ENCODE assay signal across 8 mouse cellular contexts in genomic region chr10:6035792-6036487, GRCm38 (mm10).
DNase-seq lines count a peak whose midpoint lies in the region; ATAC-seq and TF ChIP-seq lines count a peak whose summit lies in the region.

No protein-coding gene starts in this region.

- no peaks in the 10 kb centered on the region for H3K36me3 ChIP-seq in heart, embryonic 11.5 days (ENCODE audit: control insufficient read depth, insufficient read depth, low read length)
- no peaks in the 10 kb centered on the region for H3K36me3 ChIP-seq in heart, embryonic 12.5 days
- no peaks in the 10 kb centered on the region for H3K36me3 ChIP-seq in kidney, embryonic 16.5 days (ENCODE audit: insufficient read depth, low read length)
- no peaks in the 10 kb centered on the region for H3K36me3 ChIP-seq in limb, embryonic 14.5 days (ENCODE audit: control insufficient read depth, insufficient read depth, low read length)

- no peak overlapping the region for H3K9ac ChIP-seq in heart, embryonic 11.5 days (ENCODE audit: low read depth, low read length)
- no peak overlapping the region for H3K9ac ChIP-seq in heart, embryonic 12.5 days
- 0 out of 2 replicates have a peak overlapping the region, but pooled peaks have one; percentile 26 for H3K9ac ChIP-seq in kidney, embryonic 16.5 days (replicated peaks; ENCODE audit: low read length)
- H3K9ac ChIP-seq in limb, embryonic 14.5 days (ENCODE audit: low read depth, low read length, severe bottlenecking), result no peak overlapping the region

- DNase-seq in heart, adult 11 months, result peak; percentile 79
- DNase-seq in embryo, embryonic 10 days (ENCODE audit: low spot score), result peak; percentile 88
- DNase-seq in limb, embryonic 14.5 days (ENCODE audit: low spot score), result peak; percentile 50
- DNase-seq in naive thymus-derived CD4-positive, alpha-beta T cell, adult 2 months (ENCODE audit: low read depth), result peak; percentile 1
- peak; percentile 87 for DNase-seq in testis, postnatal 10 days (ENCODE audit: low spot score)

- no peak overlapping the region for H3K4me2 ChIP-seq in heart, embryonic 11.5 days
- H3K4me2 ChIP-seq in heart, embryonic 12.5 days, result peak overlapping the region; percentile 25; the same call in 1 of the 2 replicates
- H3K4me2 ChIP-seq in kidney, embryonic 16.5 days (replicated peaks; ENCODE audit: low read depth, low read length), result peak overlapping the region; percentile 45
- 0 out of 2 replicates have a peak overlapping the region, but pooled peaks have one; percentile 23 for H3K4me2 ChIP-seq in limb, embryonic 14.5 days (replicated peaks; ENCODE audit: low read depth, low read length, severe bottlenecking)

- no peaks in the 10 kb centered on the region for H3K27me3 ChIP-seq in heart, embryonic 11.5 days (ENCODE audit: control insufficient read depth, insufficient read depth, low read length)
- no peaks in the 10 kb centered on the region for H3K27me3 ChIP-seq in heart, embryonic 12.5 days (replicated peaks)
- no peaks in the 10 kb centered on the region for H3K27me3 ChIP-seq in kidney, embryonic 16.5 days (ENCODE audit: insufficient read depth, low read length)
- H3K27me3 ChIP-seq in limb, embryonic 14.5 days (ENCODE audit: control insufficient read depth, insufficient read depth, low read length), result no peaks in the 10 kb centered on the region

- no peak overlapping the region for H3K27ac ChIP-seq in heart, embryonic 11.5 days (ENCODE audit: low read depth, low read length)
- H3K27ac ChIP-seq in heart, embryonic 12.5 days (ENCODE audit: poor library complexity, severe bottlenecking), result no peak overlapping the region
- no peak overlapping the region for H3K27ac ChIP-seq in kidney, embryonic 16.5 days (ENCODE audit: low read length)
- no peak overlapping the region for H3K27ac ChIP-seq in limb, embryonic 14.5 days (replicated peaks; ENCODE audit: low read depth, low read length)

- 27% methylated on average over 25 of the region's 25 CpGs for WGBS in heart, embryonic 11.5 days (ENCODE audit: insufficient replicate concordance)
- WGBS in heart, embryonic 12.5 days, result 28% methylated on average over 25 of the region's 25 CpGs
- WGBS in kidney, embryonic 16.5 days, result 12% methylated on average over 25 of the region's 25 CpGs
- 16% methylated on average over 25 of the region's 25 CpGs for WGBS in limb, embryonic 14.5 days

- no peaks in the 10 kb centered on the region for H3K9me3 ChIP-seq in heart, embryonic 11.5 days (replicated peaks; ENCODE audit: control insufficient read depth, low read length)
- no peaks in the 10 kb centered on the region for H3K9me3 ChIP-seq in heart, embryonic 12.5 days (replicated peaks)
- no peaks in the 10 kb centered on the region for H3K9me3 ChIP-seq in kidney, embryonic 16.5 days (ENCODE audit: low read length)
- H3K9me3 ChIP-seq in limb, embryonic 14.5 days (ENCODE audit: control insufficient read depth, low read length), result no peaks in the 10 kb centered on the region

- H3K4me1 ChIP-seq in heart, embryonic 11.5 days (ENCODE audit: control insufficient read depth, insufficient read depth, low read length), result no peaks in the 10 kb centered on the region
- no peaks in the 10 kb centered on the region for H3K4me1 ChIP-seq in heart, embryonic 12.5 days (replicated peaks)
- peaks cover 5% of the 10 kb centered on the region; the same call in 1 of the 2 replicates for H3K4me1 ChIP-seq in kidney, embryonic 16.5 days (ENCODE audit: insufficient read depth, low read length)
- no peaks in the 10 kb centered on the region for H3K4me1 ChIP-seq in limb, embryonic 14.5 days (ENCODE audit: control insufficient read depth, insufficient read depth, low read length)

- no peak for ATAC-seq in heart, embryonic 11.5 days (replicated peaks; ENCODE audit: insufficient number of reproducible peaks, low FRiP score, low TSS enrichment)
- ATAC-seq in heart, embryonic 12.5 days (ENCODE audit: insufficient number of reproducible peaks, low FRiP score), result no peak
- ATAC-seq in kidney, embryonic 16.5 days (ENCODE audit: low FRiP score, low TSS enrichment), result peak; percentile 90
- 0 out of 2 replicates have a peak, but pooled peaks have one; percentile 30 for ATAC-seq in limb, embryonic 14.5 days (ENCODE audit: low FRiP score, low read depth)

- TF ChIP-seq POLR2A in limb, embryonic 14.5 days (IDR thresholded peaks at IDR 0.05; ENCODE audit: borderline replicate concordance, extremely low read depth, insufficient read depth, insufficient read length), result no peak

- no peak overlapping the region for H3K4me3 ChIP-seq in heart, embryonic 11.5 days (ENCODE audit: low read depth, low read length)
- H3K4me3 ChIP-seq in heart, embryonic 12.5 days, result no peak overlapping the region
- peak overlapping the region; percentile 13; the same call in 1 of the 2 replicates for H3K4me3 ChIP-seq in kidney, embryonic 16.5 days (ENCODE audit: low read length)
- no peak overlapping the region for H3K4me3 ChIP-seq in limb, embryonic 14.5 days (replicated peaks; ENCODE audit: low read length)

Comparison
In these comparisons a context has a peak if more than half of its experiments do, and no peak if none do; other contexts are left out.
1. DNase-seq: peak in every context shown above with its lines; median percentile 88 in embryo, embryonic 10 days; 87 in testis, postnatal 10 days; 79 in heart, adult 11 months; 50 in limb, embryonic 14.5 days; 1 in naive thymus-derived CD4-positive, alpha-beta T cell, adult 2 months.
2. ATAC-seq: peak in kidney, embryonic 16.5 days (single experiment) and limb, embryonic 14.5 days (single experiment); none in heart, embryonic 11.5 days (single experiment) and heart, embryonic 12.5 days (single experiment).